Mouse (Mus musculus) left cerebral cortex, postnatal 25 days (tissue): ENCODE measurements at regions not wholly inside any gene's neighbourhood (a gene's known extent, or its start where the extent isn't known, plus 50 kb on each side); places are given as distances from the start of the nearest gene placed in this dataset.
"Not testable (repeated sequence)": the region's sequence is repeated elsewhere in the genome, so short reads cannot be mapped to it uniquely, and the experiment has no call there.

Experiments used
- DNase-seq, 2 experiments: peaks; one replicate each; pipeline ENCODE4 v3.0.0; 2022; ENCODE audit warnings: low spot score in 2 of 2, mixed read lengths in 1 of 2
- intact Hi-C: fragments of 180-260 bp; cut with DNase I; formaldehyde crosslinking; loops from one replicate; pipeline ENCODE4 v1.15.1; 2025

DNA sequence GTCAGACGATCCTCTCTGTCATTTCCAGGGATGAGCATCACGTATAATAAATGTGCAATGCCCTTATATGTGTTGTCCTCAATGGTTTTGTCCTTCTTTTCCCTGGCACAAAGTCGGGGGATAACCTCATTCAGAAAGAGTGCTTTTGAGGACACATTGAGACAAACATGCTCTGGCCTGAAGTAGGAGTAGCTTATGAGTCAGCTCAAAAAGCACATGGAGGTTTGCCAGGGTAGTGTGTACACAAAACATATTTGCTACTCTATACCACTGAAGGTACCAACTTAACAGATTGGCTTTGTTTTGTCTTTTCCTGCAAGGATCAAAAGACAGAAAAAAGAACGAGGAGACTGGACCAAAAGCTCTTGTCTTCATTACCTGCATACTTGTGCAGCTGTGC, 682.1 kb upstream of the Grid2 start:
- intact Hi-C loops = no loop called here
- DNase-seq = peak; percentile 14 to 40

DNA sequence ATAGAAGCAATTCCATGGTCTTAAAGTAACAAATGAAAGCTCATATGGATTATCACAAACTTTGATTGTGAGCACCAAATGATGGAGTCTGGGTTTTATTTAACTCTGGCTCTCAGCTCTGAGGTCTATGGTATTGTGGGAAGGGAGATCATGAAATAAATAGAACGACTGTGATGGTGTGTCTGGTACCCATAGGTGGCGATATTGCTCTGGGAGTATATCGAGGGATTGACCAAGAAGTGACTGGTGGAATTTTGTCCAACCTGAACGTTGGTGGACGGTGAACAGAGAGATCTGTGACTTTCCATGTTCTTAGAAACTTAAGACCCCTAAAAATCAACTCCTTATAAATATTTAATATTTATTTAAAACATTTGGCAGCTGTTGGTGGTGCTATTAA, 679.5 kb upstream of the Grid2 start:
- intact Hi-C loops = no loop called here
- DNase-seq = peak in 1 of 2 experiments; percentile 24

DNA sequence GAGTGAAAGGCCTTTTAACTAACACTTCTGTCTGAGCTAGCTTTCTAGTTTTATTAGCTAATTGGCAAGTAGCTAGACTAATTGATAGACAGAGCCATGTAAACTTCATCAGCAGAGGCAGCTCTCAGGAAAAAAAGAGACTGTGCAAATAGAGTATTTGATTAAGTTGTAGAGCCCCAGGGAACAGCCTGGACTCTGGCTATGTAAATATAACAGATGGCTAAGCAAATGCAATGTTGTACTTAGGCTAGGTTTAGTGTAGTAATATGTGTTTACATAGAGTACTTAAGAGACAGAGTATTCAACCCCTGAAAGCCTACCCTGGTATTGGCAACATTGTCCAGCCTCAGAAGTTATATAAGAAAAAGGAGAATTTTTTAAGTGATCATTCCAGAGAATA, 635.1 kb upstream of the Grid2 start:
- no peak for DNase-seq
- intact Hi-C loops = no loop called here

DNA sequence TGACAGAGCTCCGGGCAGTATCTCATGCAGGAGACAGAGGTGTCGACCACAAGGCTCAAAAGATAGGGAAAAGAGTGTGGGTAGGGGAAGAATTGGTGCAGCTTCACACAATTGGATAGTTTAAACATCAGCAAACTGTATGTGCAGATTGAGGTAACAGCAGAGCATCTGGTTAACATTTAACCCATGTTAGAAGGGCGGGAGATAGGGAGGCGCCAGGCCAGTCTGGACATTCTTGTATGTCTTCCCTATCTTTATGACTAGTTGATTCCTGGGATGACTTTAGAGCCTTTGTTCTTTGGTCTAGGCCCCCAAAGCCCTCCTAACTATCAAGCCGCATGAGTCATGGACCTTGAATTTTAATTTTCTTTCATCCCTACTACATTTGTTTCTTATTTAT, 587.6 kb upstream of the Grid2 start:
- intact Hi-C loops, DNase-seq: not testable (repeated sequence)

DNA sequence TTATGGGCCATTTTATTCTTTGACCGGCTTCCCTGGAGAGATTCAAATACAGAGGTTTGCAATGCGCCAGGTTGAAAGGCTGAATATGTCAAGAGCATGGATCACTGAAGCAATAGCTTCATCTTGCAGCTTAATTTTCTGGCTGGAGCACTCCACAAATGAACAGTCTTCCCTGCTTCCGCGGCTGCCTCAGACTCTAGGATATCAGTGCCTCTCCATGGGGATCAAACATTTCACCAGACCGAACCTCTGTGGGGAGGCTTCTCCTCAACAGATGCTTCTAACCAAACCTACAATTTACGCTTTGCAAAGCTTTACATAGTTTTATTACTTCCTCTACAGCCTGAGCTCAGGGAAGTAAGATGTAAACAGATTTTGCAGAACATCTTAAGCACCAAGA, 537.3 kb upstream of the Grid2 start:
- intact Hi-C loops = no loop called here
- no peak for DNase-seq

DNA sequence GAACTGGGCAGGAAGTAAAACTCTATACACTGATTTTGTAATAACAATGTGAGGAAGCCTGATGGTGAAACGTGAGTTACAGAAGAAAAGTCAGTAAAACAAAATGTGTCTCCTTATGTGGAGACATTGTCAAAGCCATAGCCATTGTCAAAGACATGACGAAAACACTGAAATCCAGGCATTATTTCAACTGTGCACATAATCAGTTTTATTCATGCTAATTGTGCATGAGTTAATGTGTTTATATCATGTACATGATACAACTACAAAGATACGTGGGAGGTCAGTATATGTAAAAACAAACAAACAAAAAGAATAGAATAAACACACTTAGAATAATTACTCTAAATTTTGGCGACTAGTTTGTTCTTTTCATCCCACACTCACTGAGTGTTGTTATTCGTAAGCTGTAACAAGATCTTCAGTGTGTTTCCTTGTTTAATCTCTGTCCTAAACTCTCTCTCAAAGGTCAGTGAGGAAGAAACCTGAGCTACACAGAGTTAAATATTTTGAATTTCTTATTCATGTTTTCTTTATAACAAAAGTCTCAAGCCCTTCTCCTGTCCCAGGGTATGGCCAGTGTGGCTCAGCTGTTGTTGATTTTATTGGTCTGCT, 536.0 kb upstream of the Grid2 start:
- intact Hi-C loops = no loop called here

More for the DNA sequence above, 536.0 kb upstream of the Grid2 start:
- no peak for DNase-seq
